Mouse (Mus musculus) cerebral cortex, adult 2 months (tissue): ENCODE data around the gene 9930021J03Rik.

Experiments used
- WGBS: fragments of 180-500 bp; shearing (Covaris S2); methylation state at CpG from one replicate; pipeline ENCODE4 v1.1.7; 2018; 5-methylcytosine and 5-hydroxymethylcytosine counted together

Gene 9930021J03Rik

GRCm38 (mm10) chr19:29805101-29805916, 480 bp downstream of the 9930021J03Rik start:
- under 1% methylated on average over 71 of the region's 72 CpGs for WGBS

GRCm38 (mm10) chr19:29803946-29804345, 1.8 kb downstream of the 9930021J03Rik start:
- WGBS = 39% methylated on average over 3 of the region's 3 CpGs

- 90% methylated on average over 3 of the region's 3 CpGs for WGBS
Measured at GRCm38 (mm10) chr19:29797371-29797770, 8.4 kb downstream of the 9930021J03Rik start.

GRCm38 (mm10) chr19:29782914-29783313, 22.9 kb downstream of the 9930021J03Rik start:
- 87% methylated on average over 2 of the region's 2 CpGs for WGBS

GRCm38 (mm10) chr19:29753939-29754338, 51.9 kb downstream of the 9930021J03Rik start:
- WGBS = 80% methylated on average over 2 of the region's 2 CpGs

GRCm38 (mm10) chr19:29750994-29751393, 54.8 kb downstream of the 9930021J03Rik start:
- 98% methylated on average over 3 of the region's 3 CpGs for WGBS

- 57% methylated on average over 5 of the region's 5 CpGs for WGBS
Measured at GRCm38 (mm10) chr19:29743531-29743930, 62.3 kb downstream of the 9930021J03Rik start.

- WGBS = 92% methylated on average over 1 of the region's 1 CpGs
Measured at GRCm38 (mm10) chr19:29740661-29741060, 65.1 kb downstream of the 9930021J03Rik start.

- 96% methylated on average over 2 of the region's 2 CpGs for WGBS
Measured at GRCm38 (mm10) chr19:29739608-29740007, 66.2 kb downstream of the 9930021J03Rik start.

- 91% methylated on average over 3 of the region's 3 CpGs for WGBS
Measured at GRCm38 (mm10) chr19:29735421-29735820, 70.4 kb downstream of the 9930021J03Rik start.

GRCm38 (mm10) chr19:29718476-29718875, 87.3 kb downstream of the 9930021J03Rik start:
- 86% methylated on average over 3 of the region's 3 CpGs for WGBS

GRCm38 (mm10) chr19:29717854-29718253, 87.9 kb downstream of the 9930021J03Rik start:
- 86% methylated on average over 3 of the region's 3 CpGs for WGBS

- 84% methylated on average over 4 of the region's 4 CpGs for WGBS
Measured at GRCm38 (mm10) chr19:29713451-29713850, 92.3 kb downstream of the 9930021J03Rik start.

GRCm38 (mm10) chr19:29709461-29709860, 96.3 kb downstream of the 9930021J03Rik start:
- 60% methylated on average over 3 of the region's 3 CpGs for WGBS

- WGBS = 52% methylated on average over 5 of the region's 5 CpGs
Measured at GRCm38 (mm10) chr19:29708461-29708860, 97.3 kb downstream of the 9930021J03Rik start.

- 49% methylated on average over 14 of the region's 14 CpGs for WGBS
Measured at GRCm38 (mm10) chr19:29708003-29708402, 97.8 kb downstream of the 9930021J03Rik start.

GRCm38 (mm10) chr19:29707314-29707898, 98.4 kb downstream of the 9930021J03Rik start:
- 86% methylated on average over 9 of the region's 9 CpGs for WGBS

GRCm38 (mm10) chr19:29704436-29704835, 101.4 kb downstream of the 9930021J03Rik start:
- 96% methylated on average over 13 of the region's 13 CpGs for WGBS

- 46% methylated on average over 4 of the region's 4 CpGs for WGBS
Measured at GRCm38 (mm10) chr19:29701707-29702106, 104.1 kb downstream of the 9930021J03Rik start.

- WGBS = 54% methylated on average over 3 of the region's 3 CpGs
Measured at GRCm38 (mm10) chr19:29697245-29697874, 108.4 kb downstream of the 9930021J03Rik start, which contains the start of gene Mlana. Gene Mlana (plus strand): TSS chr19:29697824.

GRCm38 (mm10) chr19:29696309-29696708, 109.5 kb downstream of the 9930021J03Rik start:
- 63% methylated on average over 4 of the region's 4 CpGs for WGBS

GRCm38 (mm10) chr19:29695071-29695470, 110.7 kb downstream of the 9930021J03Rik start:
- WGBS = 91% methylated on average over 10 of the region's 10 CpGs
